Mouse (Mus musculus) lung, postnatal 25 days (tissue): ENCODE measurements around the gene Isoc2a.
"Not testable (repeated sequence)": the region's sequence is repeated elsewhere in the genome, so short reads cannot be mapped to it uniquely, and the experiment has no call there.

Source experiments
- DNase-seq: peaks from one replicate; pipeline ENCODE4 v3.0.0; 2022; ENCODE audit warnings: low spot score

The Isoc2a gene

GRCm38 (mm10) chr7:4876753-4877221 is at the start of gene Isoc2a:
Isoc2a (plus strand) TSS chr7:4877153.
- DNase-seq = peak; percentile 95

GRCm38 (mm10) chr7:4830476-4830875 is 46.5 kb upstream of the Isoc2a start:
- DNase-seq = no peak

- DNase-seq = no peak
Observed at GRCm38 (mm10) chr7:4835631-4836327, 41.2 kb upstream of the Isoc2a start.

GRCm38 (mm10) chr7:4836351-4836792 is 40.6 kb upstream of the Isoc2a start:
- peak; percentile 78 for DNase-seq

GRCm38 (mm10) chr7:4837639-4838038 is 39.3 kb upstream of the Isoc2a start:
- DNase-seq = no peak

GRCm38 (mm10) chr7:4842077-4842476 is 34.9 kb upstream of the Isoc2a start:
- no peak for DNase-seq

- DNase-seq = no peak
Observed at GRCm38 (mm10) chr7:4842634-4843131, 34.3 kb upstream of the Isoc2a start.

GRCm38 (mm10) chr7:4843604-4844244 is 33.2 kb upstream of the Isoc2a start:
- DNase-seq = no peak

GRCm38 (mm10) chr7:4844245-4844916 is 32.6 kb upstream of the Isoc2a start, which contains the start of gene Shisa7:
Shisa7 (minus strand) TSS chr7:4844696.
- no peak for DNase-seq

- peak; percentile 71 for DNase-seq
Observed at GRCm38 (mm10) chr7:4844917-4845309, 32.0 kb upstream of the Isoc2a start.

- DNase-seq = no peak
Observed at GRCm38 (mm10) chr7:4849372-4849771, 27.6 kb upstream of the Isoc2a start.

- no peak for DNase-seq
Observed at GRCm38 (mm10) chr7:4850621-4851314, 26.2 kb upstream of the Isoc2a start.

GRCm38 (mm10) chr7:4851315-4851688 is 25.7 kb upstream of the Isoc2a start:
- DNase-seq = no peak

- no peak for DNase-seq
Observed at GRCm38 (mm10) chr7:4853613-4854012, 23.3 kb upstream of the Isoc2a start.

- no peak for DNase-seq
Observed at GRCm38 (mm10) chr7:4856508-4856907, 20.4 kb upstream of the Isoc2a start.

GRCm38 (mm10) chr7:4857321-4857720 is 19.6 kb upstream of the Isoc2a start:
- DNase-seq = no peak

GRCm38 (mm10) chr7:4859418-4859978 is 17.5 kb upstream of the Isoc2a start:
- DNase-seq = no peak

GRCm38 (mm10) chr7:4860926-4861325 is 16.0 kb upstream of the Isoc2a start:
- not testable (repeated sequence) for DNase-seq

GRCm38 (mm10) chr7:4863041-4863440 is 13.9 kb upstream of the Isoc2a start:
- peak; percentile 84 for DNase-seq

GRCm38 (mm10) chr7:4863541-4864080 is 13.3 kb upstream of the Isoc2a start:
- no peak for DNase-seq

- DNase-seq = no peak
Observed at GRCm38 (mm10) chr7:4864130-4864845, 12.7 kb upstream of the Isoc2a start.
